Mouse (Mus musculus): ENCODE results near the gene Prg3. TPM values are rescaled to one million over a fixed set of nuclear protein-coding genes. Genes with fewer than 3 reads are reported as not detected.
A peak's percentile ranks its signal among the peaks of the same experiment; 100 is the strongest.

The Prg3 gene
- not detected in 2 replicates for polyA plus RNA-seq (2012; rRNA removed)

- DNase-seq (ENCODE audit: extremely low spot score in 1 of 2, low spot score in 1 of 2) = no peak
Observed at GRCm38 (mm10) chr2:84987930-84988329, at the start of gene Prg3. Prg3 (plus strand) TSS chr2:84988215.

DNA sequence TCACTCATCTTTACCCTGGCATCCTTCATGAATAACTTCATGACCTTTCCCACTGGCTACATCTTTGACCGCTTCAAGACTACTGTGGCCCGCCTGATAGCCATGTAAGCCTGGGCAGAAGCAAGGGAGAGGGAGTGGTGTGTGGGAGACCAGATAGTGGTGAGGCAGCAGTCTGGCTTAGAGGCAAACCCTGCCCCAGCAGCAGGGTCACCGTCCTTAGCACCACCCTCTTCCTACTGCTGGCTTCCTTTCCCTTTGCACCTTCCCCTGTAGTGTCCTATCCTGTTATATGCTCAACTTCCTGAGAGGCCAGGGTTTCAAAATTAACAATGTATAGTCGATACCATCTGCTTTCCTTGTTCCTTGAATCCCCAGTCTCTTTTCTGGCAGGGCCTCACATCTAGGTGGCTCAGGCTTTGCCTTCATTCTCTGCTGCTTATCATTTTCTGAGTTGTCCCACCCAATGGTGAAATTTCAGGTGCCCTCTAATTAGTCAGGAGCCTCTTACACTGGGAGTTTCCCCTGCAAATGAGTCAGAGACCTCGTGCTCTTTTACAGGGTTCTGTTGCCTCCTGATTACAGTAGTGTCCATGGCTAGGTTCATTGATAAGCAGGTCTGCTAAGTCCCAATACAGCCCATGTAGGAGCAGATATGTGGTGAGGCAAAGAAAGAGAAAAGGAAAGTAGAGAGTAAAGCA lies 49.6 kb upstream of the Prg3 start:
- DNase-seq (ENCODE audit: extremely low spot score in 1 of 2, low spot score in 1 of 2) = no peak

- DNase-seq (ENCODE audit: extremely low spot score in 1 of 2, low spot score in 1 of 2) = no peak
Observed at GRCm38 (mm10) chr2:84939306-84939705, 48.7 kb upstream of the Prg3 start.

- DNase-seq (ENCODE audit: extremely low spot score in 1 of 2, low spot score in 1 of 2) = no peak
Observed at GRCm38 (mm10) chr2:84939711-84940110, 48.3 kb upstream of the Prg3 start.

DNA sequence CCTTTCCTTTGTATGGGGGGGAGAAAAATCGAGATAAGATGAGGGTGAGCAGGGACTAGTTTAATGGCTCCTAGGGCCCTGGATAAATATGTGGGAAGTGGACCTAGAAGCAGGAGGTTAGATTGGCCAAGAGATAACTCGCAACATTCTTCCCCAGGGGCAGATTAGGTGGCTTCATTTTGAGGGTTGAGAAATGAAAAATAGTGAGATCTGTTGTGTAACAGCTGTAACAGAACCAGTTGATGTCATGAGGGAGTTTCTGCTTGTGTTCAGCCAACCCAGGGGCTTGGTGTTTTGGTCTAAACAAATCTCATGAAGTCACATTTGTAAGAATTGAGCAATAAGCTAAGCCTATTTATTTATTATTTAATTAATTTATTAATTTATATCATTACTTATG lies 46.7 kb upstream of the Prg3 start:
- DNase-seq (ENCODE audit: extremely low spot score in 1 of 2, low spot score in 1 of 2) = no peak

DNA sequence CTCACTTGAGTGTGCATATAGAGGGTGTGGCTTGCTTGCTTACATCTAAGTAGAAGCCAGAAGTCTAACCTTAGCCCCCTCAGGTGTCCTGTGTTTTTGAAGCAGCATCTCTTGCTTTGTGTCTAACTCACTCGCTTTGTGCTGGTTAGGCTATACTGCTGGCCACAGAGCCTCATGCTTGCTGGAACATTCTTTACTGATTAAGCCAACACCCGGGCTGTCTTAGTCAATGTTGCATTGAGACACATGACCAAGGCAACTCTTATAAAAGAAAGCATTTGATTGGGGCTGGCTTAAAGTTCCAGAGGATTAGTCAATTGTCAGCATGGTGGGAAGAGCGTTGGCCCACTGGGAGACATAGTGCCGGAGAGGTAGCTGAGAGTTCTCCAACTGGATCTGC lies 46.2 kb upstream of the Prg3 start:
- DNase-seq (ENCODE audit: extremely low spot score in 1 of 2, low spot score in 1 of 2) = no peak

- no peak for DNase-seq (ENCODE audit: extremely low spot score in 1 of 2, low spot score in 1 of 2)
Observed at GRCm38 (mm10) chr2:84947154-84947771, 40.8 kb upstream of the Prg3 start.

- DNase-seq (ENCODE audit: extremely low spot score in 1 of 2, low spot score in 1 of 2) = no peak
Observed at GRCm38 (mm10) chr2:84948252-84948651, 39.8 kb upstream of the Prg3 start.

DNA sequence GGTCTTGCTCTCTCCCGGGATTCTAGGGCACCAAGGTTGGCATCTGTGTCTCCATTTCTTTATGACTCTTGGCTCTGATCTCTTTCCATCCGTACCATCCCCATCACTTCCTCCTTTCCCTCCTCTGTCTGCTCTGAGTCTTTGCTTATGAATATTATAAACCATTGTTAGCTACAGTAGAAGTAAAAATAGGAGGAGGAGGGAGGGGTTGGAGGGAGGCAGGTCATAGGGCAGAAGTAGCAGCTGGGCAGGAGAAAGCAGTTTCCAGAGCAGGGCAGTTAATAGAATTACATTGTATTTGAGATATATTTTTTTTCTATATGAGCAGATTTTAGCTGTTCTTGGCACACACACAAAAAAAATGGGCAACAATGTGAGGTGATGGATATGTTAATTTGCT lies 39.3 kb upstream of the Prg3 start:
- DNase-seq (ENCODE audit: extremely low spot score in 1 of 2, low spot score in 1 of 2) = no peak

GRCm38 (mm10) chr2:84951027-84951426 lies 37.0 kb upstream of the Prg3 start:
- peak in 1 of 2 experiments; percentile 34 for DNase-seq (ENCODE audit: extremely low spot score in 1 of 2, low spot score in 1 of 2)

DNA sequence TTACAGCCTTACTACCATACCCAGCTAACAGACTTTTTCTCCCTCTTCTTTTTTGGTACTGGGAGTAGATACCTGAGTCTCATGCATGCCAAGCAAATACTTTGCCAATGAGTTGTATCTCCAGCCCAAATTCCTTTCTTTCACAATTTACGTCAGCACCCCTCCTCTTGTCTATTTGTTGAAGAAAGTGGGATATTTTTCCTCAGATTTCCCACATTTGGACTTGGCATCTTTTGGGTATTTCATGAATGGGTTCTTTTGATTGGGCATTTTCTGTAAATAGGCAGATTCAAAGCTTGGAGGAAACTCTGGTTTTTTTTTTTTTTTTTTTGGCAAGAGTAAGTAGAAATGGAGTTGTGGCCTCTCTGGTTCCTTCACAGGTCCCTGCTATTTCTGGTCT lies 35.8 kb upstream of the Prg3 start:
- no peak for DNase-seq (ENCODE audit: extremely low spot score in 1 of 2, low spot score in 1 of 2)

GRCm38 (mm10) chr2:84952693-84953092 lies 35.3 kb upstream of the Prg3 start:
- no peak for DNase-seq (ENCODE audit: extremely low spot score in 1 of 2, low spot score in 1 of 2)

DNA sequence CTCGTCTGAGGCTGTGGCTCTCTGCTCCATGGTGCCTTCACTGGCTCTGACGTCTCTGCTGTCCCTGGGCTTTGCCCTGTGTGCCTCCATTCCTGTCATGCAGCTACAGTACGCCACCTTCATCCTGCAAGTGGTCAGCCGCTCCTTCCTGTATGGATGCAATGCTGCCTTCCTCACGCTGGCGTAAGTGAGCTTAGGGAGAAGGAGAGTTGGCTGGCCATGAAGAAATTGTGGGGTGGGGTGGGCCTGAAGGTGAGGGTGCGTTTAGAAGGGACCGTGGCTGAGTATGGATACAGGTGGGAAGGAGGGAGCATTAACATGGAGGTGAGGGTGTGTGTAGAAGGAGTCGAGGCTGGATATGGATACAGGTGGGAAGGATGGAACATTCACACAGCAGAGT lies 32.6 kb upstream of the Prg3 start:
- DNase-seq (ENCODE audit: extremely low spot score in 1 of 2, low spot score in 1 of 2) = no peak

- peak in 1 of 2 experiments; percentile 71 for DNase-seq (ENCODE audit: extremely low spot score in 1 of 2, low spot score in 1 of 2)
Observed at GRCm38 (mm10) chr2:84956274-84956673, 31.7 kb upstream of the Prg3 start.

DNA sequence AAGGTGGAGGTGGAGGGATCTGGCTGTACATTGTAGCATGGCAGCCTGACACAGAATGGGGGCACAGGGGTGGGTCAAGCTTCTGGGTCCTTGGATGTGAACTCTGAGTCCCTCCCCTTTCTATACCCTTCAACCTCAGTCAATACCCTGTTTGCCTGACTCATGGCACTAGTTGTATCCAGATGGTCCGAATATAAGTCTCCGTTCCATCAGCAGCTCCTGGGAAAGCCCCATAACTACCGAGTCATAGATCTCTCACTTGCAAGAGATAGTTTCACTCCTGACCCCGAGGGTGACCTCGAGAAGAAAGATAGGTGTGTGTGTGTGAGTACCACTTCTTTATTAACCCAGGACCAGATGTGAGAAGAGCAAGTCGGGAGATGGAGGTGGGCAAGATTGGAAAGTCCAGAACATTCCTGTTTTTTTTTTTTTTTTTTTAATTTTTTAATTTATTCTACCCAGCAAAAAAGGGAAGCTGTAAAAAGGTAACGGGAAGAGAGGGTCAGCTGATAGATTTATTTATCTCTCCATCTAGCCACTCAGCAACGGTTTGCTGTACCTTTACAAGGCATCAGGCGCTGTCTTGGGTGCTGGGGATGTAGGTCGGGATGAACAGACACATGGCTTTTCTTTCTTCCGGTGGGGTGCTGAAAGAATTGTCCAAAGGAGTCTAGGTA lies 29.3 kb upstream of the Prg3 start:
- DNase-seq (ENCODE audit: extremely low spot score in 1 of 2, low spot score in 1 of 2) = no peak

DNA sequence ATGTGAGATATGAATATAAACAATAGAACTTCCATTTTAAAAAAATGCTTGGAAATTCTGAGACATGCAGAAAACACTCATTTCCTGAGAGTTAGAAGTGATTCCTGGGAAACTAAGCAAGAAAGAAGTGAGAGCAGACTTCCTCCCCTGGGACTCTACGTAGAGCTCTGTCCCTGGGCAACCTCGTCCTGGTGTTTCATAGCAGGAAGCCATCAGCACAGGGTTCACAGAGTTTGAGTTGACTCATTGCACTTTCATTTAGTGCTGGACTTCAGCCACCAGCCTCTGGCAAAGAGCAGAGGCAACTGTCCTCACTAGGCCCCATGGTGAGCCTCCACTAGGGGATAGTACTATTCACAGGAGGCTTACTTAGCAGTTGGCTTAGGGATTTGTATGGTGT lies 26.7 kb upstream of the Prg3 start:
- DNase-seq (ENCODE audit: extremely low spot score in 1 of 2, low spot score in 1 of 2) = no peak

- DNase-seq (ENCODE audit: extremely low spot score in 1 of 2, low spot score in 1 of 2) = no peak
Observed at GRCm38 (mm10) chr2:84961901-84962300, 26.1 kb upstream of the Prg3 start.

DNA sequence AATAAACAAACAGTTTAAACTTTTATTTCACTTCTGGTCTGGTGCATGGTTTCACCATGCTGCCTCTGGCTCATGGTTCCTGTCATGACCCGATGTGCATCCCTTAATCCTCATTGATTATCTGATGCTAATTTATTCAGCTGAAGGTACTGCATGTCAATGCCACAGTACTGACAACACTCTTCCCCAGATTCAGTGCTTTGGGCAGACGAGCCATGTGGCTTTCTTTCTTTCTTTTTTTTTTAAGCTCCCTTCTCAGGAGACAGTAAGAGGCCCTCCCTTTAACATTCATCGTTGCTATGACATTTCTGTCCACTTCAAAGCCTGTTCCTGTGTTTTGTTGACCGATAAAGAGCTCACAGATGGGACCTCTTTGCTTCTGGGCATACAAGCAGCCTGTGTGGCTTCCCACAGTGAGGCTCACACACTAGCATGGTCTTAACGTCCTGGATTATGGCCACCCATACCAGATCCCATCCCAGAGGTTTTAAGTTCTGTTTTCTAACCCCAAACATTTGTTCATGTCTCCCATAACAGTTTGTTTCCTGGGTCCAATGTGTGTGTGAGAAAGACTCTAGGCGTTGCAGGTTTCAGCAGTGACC lies 25.0 kb upstream of the Prg3 start:
- DNase-seq (ENCODE audit: extremely low spot score in 1 of 2, low spot score in 1 of 2) = no peak

DNA sequence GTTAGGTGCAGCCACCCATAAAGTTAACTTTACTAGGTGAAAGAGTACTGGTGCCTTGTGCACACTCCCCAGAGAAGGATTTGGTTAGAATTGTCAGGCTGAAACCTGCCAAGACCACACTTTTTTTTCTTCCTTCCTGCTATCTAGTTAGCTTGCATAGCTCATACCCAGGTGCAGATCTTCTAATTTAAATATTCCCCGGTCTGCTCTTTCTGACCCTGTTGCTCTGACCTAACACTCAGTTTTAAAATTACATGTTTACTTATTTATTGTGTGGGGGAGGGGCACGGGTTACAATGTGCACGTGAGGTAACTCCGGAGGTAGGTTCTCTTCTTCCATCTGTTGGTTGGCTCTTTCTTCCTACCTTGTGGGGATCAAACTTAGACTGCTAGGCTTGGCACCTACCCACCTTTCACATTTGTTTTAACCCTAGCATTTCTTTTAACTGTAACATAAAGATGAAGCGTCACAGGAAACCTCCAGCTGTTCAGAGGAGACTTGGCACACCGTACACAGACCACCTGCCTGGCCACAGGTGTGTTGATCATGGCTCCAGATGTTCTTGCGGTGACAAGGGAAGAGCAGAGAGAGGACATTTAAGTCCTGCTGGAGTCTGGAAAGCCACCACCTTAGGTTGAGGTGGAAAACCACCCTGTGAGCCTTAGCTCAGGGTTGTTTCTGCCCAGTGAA lies 23.8 kb upstream of the Prg3 start:
- no peak for DNase-seq (ENCODE audit: extremely low spot score in 1 of 2, low spot score in 1 of 2)

GRCm38 (mm10) chr2:84967318-84967991 lies 20.6 kb upstream of the Prg3 start:
- DNase-seq (ENCODE audit: extremely low spot score in 1 of 2, low spot score in 1 of 2) = no peak

Measured in frontal cortex, adult 2 months (tissue).